Mouse (Mus musculus): ENCODE results near the gene Maff. TPM values are rescaled to one million over a fixed set of nuclear protein-coding genes. Genes with fewer than 3 reads are reported as not detected.

Gene Maff
- 10 to 100 TPM in 1 of 2 experiments, 1 to 10 TPM in 1; 9.8 to 10.2 TPM for total RNA-seq (2021)

DNA sequence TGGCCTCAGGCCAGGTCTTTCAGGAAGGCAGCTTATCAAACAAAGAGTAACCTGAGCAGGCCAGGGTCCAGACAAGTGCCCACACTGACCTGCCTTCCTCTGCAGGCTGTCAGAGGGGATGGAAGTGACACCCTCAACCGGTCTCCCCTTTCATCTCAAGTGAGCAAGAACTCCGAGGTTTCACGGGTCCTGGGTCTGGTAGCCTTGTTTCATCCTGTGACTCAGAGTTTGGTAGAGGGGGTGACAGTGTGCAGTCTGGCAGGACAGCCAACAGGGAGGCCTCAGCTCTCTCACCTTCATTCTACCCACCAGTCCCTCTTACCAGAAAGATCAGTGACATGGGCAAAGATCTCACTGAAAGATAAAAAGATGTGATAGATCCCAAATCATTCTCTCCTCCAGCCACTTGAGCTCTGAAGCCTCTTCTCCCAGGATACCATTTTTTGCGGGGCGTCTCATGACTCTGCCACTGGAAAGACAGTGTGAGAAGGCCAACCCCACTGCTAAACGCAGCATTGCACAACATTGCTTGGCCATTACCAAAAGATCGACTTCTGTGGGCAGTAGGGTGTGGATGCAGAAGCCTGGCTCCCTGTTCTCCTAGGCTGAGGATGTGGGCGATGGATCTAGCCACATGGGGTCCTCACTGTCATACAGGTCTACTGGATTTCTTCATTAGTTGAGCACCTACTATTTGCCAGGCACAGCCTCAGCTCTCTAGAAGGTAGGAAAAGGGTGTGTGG, at the start of gene Maff:
TSS of gene Maff (plus strand) at position 571 of the 743 bp plus-strand sequence.
- no peak for DNase-seq

DNA sequence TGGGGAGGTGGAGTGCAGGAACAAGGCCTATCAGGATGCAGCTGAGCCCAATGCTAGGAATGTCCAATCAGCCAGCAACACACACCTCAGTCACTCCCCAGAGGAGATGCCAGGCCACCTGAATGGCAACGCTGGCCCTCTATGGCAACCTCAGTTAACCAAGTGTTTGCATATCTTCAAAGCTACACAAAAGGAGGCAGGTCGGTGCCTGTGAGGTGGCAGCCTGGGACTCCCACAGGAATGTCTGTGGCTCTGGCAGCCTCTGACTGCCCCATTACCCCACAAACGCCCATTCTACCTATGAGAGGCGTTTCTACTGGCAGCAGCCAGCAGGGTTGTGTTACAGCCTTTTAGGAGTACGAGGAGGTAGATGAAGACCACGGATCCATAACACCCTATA, 47.9 kb upstream of the Maff start:
- DNase-seq: no peak

DNA sequence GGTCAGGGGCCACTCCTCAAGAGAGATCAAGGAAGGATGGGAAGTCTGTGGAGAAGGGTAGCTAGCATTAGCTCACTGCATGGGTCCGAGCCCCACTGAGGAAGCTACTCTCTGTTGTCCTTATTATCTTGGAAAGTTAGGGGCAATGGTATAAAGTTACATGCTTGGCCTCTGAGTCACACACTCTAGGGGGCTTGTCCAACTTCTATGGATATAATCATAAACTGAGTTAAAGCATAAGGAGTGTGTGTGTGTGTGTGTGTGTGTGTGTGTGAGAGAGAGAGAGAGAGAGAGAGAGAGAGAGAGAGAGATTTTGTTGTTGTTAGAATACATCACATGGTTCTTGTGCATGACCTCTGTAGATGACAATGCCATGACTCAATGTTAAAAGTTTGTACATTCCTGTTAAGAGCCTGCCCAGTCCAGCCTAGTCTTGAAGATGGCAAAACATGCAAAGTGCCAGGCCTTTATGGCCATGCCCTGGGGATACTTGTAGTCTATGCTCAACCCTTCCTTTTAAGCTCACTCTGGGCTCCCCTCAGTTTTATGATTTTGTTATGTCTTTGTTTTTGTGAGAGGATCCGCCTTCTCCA, 46.8 kb upstream of the Maff start:
- DNase-seq: no peak

DNA sequence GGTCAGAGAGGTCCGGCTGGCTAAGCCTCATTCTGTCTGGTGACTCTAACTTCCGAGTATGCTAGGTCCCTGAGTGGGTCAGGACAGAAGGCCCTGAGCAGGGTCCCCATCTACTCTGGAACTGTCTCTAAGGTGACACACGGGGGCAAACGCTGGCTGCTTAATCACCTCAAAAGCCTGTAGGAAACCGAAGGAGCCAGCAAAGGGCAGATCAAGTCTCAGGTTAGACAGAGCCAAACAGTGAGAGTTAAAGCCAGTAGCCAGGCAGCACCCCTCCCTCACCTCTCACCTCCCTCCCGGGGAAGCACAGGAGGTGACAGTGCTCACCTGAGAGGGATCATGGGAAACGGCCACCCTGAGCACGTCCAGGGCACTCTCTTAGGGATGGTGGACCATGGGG, 42.7 kb upstream of the Maff start:
- DNase-seq: peak; percentile 41

DNA sequence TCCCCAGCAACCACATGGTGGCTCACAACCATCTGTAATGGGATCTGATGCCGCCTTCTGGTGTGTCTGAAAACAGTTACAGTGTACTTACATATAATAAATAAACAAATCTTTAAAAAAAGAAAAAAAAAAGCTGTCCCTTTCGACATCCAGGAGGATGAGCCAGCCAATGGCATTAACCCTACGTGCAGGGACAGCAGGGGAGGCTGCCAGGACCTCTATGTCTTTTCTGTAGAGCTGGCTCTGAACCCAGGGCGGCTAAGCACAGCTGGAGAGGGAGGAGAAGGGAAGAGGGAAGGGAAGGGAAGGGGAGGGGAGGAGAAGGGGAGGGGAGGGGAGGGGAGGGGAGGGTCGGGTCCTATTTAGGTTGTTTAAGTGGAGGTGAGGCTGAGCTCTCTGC, 41.6 kb upstream of the Maff start:
- no peak for DNase-seq

DNA sequence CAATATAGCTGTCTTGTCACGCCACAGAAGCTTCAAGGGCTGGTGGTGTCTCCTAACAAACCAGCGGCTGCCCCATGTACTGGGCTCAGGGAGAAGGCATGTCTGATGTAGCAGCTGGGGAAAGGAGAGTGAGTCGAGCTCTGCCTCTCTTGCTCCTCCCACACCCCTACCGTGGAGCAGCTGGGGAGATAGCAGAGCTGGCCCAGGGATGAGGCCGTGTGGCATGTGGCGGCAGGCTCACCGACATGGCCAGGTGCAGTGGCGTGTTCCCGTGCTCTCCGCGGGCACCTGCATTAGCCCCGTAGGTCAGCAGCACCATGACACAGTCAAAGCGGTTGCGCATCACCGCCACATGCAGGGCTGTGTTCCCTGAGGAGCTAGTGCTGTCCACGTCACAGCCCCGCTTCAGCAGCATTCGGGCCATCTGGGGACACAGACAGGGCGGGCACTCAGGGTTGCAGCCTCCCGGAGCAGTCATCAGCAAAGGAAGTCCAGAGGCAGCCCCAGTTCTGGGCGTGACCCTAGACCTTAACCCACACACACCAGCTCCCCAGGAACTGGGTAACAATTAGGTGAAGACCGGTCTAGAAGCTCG, 40.3 kb upstream of the Maff start:
- no peak for DNase-seq

DNA sequence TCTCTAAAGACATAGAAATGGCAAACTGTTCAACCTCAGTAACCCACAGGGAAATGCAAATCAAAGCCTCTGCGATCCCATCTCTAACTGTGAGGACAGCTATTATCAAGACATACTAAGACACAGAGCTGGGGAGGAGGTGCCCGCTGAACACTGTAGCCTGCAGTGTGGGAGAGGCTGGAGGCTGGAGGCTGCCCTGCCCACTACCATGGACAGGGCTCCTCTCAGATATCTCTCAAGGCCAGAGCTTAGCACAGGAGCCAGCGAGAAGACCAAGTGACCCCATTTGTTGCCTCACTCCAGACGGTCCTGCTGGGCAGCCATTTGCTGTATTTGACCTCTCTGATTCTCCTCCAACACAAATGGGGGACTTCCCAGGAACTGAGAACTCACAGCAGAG, 38.6 kb upstream of the Maff start:
- no peak for DNase-seq

DNA sequence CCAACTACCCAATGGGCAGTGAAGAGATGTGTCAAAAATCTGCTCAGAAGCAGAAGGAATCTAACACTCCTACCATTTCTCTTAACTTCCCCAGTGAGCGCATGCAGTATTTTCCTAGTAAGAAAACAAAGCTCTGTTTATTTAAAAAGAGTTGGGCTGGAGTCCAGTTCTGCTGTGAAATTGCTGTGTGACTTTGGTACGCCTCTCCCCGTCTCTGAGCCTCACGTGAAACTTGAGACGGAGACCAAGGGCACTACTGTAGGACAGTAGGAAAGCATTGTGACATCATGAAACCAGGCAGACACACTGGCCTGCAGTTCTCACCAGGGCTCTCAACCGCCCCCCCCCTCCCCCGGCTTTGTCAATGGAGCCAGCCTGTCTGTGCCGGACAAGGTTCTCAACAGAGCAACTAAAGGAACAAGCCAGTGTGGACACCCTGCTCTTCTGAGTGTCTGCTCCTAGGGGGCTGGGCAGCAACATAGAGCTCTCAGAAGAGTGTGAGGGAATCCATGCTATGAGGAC, 32.5 kb upstream of the Maff start:
- no peak for DNase-seq

DNA sequence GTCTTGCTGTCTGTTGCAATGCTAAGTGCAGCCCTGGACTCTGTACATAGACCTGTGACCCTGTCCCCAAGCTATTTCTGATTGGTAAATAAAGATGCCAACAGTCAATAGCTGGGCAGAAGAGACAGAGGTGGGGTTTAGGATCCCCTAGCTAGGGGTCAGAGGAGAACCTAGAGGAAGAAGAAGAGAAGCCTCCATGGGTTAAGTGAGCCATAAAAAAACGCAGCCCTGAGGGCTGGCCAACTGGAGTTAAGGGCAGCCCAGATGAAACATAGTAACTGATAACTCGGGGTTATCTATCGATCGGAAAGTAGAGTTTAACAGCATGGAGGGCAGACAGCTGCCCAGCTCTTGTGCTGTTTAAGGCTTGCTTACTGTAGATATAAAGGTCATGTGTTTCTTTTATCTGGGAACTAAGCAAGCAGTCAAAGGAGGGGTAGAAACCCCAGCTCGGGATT, 24.7 kb upstream of the Maff start:
- DNase-seq: no peak

DNA sequence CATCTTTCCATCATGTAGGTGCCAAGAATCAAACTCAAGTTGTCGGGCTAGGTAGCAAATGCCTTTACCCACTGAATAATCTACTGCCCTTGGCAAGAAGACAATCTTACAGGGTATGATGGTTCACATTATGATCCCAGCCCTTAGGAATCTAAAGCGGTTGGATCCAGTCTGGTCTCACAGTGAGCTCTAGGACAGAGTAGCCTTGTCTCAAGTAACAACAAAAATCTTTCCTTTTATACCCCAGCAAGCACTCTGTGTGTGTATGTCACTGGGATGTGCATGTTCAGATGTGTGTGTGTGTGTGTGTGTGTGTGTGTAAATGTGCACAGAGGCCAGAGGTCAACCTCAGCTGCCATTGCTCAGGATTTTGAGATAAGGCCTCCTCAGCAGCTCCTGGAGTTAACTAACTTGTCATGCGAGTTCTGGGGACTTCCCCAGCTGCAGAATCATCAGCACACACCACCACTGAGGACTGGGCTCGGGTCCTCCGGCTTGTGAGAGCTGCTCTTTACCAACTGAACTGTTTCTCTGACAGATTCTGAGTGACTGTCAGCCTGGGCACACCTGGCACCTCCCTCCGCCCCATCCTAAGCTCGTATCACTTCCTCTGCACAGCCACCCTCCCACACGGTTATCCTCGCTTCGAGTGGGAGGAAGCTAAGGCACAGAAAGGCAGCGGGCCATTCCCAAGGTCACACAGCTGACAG, 24.0 kb upstream of the Maff start:
- DNase-seq: no peak

DNA sequence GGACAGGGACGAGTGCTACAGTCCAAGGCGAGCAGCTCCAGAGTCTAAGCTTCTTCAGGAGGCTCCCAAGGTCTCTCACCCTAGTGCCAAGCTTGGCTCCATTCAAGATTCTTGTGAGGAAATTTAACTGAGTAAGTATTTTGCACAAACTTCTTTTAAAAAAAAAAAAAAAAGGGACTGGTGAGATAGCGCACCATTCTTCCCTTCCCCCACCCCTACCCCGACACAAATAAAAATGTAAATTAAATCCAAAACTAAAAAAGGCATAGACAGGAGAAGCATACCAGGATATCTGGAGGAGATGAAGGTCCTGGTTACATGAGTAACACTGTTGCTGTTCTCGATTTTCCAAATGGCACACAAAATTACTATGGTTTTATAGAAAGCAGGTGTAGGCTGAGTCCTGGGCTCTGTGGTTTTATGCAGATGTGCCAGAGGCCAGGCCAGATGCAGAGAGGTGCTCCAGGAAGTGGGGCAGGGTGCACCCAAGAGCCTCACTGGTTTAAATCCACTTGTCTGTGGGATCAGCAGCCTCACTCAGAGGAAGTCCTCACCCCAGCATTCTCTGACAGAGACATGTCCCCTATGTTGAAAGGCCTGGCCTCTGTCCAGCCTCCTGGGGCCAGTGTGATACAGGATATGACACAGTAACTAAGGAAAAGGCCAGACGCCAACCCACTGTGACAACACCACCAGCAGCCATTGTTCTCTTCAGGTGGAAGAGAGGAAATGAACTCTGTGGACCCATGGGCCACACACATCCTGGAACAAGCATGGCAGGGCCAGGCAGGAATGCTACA, 23.2 kb upstream of the Maff start:
- DNase-seq: peak; percentile 88

DNA sequence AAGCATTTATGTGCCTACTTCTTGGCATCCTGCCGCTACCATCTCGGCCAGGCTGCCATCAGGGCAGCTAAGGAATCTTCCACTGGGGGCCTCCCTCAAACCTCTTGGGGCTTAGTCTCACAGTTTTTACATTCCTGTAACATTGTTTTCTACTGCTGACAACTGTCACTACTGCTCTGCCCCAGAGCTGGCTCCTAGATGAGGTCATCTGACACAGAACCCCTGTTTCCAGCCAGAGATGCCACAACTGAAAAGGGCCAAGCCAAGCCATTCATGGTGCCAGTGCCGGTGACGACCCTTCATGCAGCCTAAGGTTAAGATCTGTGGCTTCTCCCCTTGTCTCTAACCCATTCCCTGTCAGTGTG, 22.6 kb upstream of the Maff start:
- DNase-seq: no peak

DNA sequence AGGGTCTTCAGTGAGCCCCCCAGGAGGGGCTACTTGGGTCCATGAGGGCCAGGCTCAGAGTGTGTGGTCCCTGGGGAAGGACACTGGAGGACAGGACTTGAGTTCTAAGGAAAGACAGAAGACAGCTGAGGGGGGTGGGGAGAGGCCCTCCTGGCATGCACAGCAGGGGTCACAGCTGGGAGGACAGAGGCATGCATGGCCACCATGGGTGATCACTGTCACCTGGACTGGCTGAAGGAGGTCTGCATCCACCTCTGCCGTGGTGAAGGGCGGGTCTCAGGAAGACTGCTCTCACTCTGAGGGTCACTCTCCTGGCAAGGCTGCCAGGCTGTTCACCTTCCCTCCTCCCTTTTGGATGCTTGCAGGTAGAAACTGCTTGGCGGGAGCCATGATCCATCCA, 22.0 kb upstream of the Maff start:
- DNase-seq: no peak

DNA sequence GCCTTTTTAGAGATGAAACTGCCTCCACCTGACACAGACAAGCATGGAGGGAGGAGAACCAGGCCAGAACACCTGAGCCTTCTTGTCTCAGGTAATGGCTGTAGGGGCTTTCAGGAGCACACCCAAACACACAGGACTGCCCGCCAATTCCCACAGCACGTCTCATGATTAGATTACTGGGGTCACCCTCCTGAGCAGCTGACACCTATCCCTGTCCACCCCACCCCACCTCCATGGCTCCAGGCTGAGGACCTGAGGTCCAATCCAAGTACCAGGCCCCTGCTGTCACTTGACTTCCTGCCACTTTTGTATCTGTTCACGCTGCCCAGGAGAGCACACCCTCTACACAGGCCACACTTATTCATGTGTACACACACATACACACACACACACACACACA, 20.7 kb upstream of the Maff start:
- no peak for DNase-seq

DNA sequence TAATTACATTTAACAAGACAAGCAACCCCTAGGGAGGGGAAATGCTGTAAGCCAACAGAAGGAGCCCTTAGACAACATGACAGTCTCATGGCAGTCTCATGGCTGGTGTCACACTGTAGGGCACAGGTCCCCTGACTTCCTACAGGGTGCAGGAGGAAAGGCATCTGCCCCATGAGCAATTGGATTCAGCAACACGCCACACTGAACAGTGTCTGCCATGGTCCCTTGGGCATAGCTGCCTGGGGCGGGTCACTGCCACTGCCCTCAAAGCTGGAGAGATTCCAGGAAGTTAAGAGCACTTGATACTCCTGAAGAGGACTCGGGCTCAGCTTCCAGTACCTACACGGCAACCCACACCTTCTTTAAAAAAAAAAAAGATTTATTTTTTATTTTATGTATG, 20.2 kb upstream of the Maff start:
- DNase-seq: no peak

DNA sequence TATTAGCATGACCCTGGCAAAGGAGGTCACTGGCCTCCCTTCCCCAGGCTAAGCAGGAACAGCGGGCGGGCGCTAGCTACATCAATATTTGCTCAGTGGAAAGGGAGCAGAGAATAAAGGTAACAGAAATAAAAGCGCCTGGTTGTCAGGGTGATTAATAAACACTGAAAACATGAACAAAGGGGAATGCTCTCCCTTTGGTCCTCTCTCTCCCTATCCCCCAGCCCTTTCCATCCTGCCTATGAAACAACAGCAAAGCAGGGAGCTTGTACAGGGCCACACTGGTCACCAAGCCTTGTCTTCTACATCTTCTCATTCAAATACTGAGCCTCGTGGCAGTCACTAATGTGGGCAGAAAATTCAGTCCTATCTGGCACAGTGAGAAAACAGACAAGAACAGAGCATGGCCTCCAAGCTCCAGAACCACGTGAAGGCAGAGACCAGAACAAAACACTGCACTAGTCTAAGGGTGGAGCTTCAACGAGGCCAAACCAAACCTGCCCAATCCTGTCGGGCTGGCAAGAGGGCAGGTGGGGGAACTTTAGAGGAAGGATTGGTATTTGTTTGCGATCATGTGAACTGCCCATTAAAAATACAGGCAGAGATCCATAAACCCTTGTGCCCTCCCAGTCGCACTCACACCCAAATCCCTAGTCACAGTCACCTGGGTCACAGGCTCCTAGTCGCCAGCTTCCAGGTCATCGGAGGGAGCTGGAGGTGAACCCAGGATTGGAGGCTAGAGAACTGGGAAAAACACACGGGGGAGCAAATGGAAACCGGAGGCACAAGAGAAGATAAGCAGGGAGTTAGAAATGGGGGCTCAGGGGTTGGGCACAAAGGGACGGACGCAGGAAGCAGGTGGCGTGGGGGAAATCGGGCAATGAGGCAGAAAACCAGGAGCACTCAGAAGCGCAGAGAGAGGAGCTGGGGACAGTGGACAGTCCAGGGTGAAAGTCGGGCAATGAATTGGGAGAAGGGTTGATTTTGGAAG, 19.2 kb upstream of the Maff start:
- DNase-seq: peak; percentile 26

DNA sequence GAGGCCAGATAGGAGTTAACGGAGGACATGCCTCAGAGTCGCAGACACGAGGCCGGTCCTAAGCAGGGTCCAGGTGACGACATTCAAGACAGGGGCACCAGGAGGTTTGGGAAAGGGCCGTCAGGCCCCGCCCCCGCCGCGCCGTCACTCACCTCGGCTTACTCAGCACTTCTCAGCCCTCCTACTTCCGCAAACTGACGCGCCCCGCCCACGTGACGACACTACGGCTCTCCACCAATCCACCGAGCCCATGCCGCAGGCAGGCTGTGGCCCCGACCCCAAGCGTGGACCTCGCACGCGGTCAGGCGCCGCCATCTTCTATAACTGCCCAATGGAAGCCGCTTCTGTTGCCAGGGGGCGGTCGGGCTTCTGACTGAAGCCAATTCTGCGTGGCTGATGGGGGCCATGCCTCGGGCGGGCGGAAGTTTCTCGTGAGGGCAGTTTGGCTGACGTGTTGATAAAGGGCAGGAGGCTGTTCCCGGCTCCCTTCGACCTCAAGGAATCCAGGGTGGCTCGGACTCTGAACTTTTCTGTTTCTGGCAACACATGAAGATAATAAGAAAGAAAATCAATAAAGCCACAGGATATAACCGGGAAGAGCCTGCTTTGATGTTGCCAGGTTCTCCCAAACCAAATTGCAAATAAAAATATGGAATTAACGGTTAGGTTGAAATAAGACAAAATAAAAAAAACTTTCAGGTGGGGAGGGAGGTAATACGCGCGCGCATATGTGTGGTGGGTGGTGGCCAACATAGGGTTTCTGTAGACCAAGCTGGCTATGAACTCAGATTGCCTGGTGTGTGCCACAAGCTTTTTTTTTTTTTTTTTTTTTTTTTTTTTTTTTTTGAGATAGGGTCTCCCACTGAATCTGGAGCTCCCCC, 18.1 kb upstream of the Maff start, which contains the start of gene Pla2g6:
TSS of gene Pla2g6 (minus strand) at position 333 of the 881 bp plus-strand sequence.
- DNase-seq: peak; percentile 99

DNA sequence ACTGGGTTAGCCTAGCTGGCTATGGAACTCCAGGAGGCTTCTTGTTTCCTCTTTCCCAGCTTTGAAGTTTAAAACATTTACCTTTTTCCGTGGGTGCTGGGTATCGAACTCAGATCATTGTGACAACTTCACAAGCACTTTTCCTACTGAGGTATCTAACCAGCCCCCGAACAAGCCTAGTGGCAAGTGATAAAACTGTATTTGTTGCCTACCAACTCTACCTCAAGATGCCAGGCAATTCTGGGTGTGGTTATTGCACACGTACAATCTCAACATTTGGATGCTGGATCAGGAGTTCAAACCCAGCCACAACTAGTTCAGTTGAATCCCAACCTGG, 17.5 kb upstream of the Maff start:
- DNase-seq: no peak

DNA sequence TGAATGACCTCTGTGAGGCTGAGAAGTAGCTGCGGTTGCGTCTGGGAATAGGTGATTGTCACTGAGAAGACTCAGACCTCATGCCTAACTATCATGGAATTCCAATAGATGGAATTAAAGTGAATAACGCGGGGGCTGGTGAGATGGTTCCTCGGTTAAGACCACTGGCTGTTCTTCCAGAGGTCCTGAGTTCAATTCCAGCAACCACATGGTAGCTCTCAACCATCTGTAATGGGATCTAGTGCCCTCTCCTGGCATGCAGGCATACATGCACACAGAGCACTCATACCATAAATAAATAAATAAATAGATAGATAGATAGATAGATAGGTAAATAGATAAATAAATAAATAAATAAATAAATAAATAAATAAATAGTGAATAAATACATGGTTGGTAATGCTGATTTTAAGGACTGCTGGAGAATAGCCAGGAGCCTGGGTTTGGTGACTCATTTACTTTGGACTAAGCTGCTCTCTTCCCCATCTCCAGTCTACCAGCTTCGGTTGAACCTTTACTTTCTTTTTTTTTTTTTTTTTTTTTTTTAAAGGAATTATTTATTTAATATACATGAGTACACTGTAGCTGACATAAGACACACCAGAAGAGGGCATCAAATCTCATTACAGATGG, 17.0 kb upstream of the Maff start:
- no peak for DNase-seq

DNA sequence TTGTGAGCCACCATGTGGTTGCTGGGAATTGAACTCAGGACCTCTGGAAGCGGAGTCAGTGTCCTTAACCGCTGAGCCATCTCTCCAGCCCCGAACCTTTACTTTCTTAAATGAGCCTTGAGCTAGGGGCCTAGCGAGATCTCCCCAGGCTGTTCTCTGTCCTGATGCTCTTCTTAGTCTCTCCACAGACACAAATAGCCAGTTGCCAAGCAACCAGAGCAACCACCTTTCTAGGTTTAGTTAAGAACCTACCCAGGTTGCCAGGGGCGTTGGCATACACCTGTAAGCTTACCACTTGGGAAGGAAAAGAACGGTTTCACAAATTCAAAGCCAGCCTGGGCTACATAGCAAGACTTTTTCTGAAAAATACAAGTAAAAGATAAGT, 16.4 kb upstream of the Maff start:
- no peak for DNase-seq

Data from heart, postnatal 4 days (tissue).